Mouse (Mus musculus): ENCODE results near the gene 4933425L06Rik. TPM values are rescaled to one million over a fixed set of nuclear protein-coding genes. Genes with fewer than 3 reads are reported as not detected.

The 4933425L06Rik gene
- not detected in 2 replicates for polyA plus RNA-seq (2015; fragmentation: Nextera tagmentation; extraction: Ambion mirVana)

DNA sequence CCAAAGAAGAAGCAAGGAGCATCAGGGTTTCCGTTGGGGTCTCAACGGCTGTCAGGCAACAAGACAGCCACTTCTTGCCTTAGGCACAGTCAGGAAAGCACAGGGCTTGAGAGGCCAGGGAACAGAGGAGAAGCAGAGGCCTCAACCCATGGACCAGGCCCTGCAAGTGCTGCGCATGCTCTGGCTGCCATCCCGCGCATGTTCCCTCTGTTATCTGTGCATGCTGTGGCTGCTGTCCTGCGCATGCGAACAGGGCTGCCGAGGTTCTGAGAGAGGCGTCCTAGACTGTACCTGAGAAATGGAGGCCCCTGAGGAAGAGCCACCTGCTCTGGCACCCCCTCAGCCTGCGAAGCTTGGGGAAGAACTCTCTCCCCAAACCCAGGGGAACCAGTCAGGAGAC, at the start of gene 4933425L06Rik:
Gene 4933425L06Rik (plus strand): TSS at position 261 of the 400 bp plus-strand sequence.
- Histone ChIP-seq H3K4me1 (replicated peaks; ENCODE audit: insufficient read depth, low read length) (no peaks in the 10 kb centered on the region), H3K4me3 (replicated peaks; ENCODE audit: low read depth, low read length) (no peak within 1 kb of the TSS), H3K27me3 (ENCODE audit: insufficient read depth, low read length) (no peaks in the 10 kb centered on the region), H3K9ac (ENCODE audit: low read depth, low read length) (no peak within 1 kb of the TSS), H3K4me2 (ENCODE audit: low read length) (no peak within 1 kb of the TSS), H3K9me3 (replicated peaks; ENCODE audit: low read length) (no peaks in the 10 kb centered on the region), H3K36me3 (ENCODE audit: insufficient read depth, low read length) (no peaks in the 10 kb centered on the region), H3K27ac (no peak within 1 kb of the TSS)
- no peak for DNase-seq (ENCODE audit: low spot score)
- TF ChIP-seq CTCF (IDR thresholded peaks at IDR 0.05; ENCODE audit: low read depth), result no peak
- no peak for ATAC-seq (replicated peaks; ENCODE audit: low FRiP score, low read depth)
- WGBS, result 89% methylated on average over 10 of the region's 10 CpGs

DNA sequence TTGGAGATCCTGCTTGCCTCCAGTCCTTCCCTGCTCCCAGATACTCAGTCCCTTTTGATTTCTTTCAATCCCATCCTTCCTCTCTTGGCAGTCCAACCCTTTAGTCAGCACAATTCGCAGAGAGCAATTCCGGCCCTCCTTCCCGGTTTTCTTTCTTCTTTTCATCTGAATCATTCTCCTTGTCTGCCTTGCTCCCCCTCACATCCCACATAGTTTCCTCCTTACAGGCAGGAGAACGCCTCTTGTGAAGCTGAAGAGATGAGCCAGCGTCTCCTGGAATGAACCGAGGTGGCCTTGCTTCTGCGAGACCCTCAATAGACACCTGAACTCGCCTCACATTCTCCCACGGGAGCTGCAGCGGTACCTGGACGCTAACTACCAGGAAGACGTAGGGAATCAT, 44.1 kb upstream of the 4933425L06Rik start:
- H3K4me3 ChIP-seq (replicated peaks; ENCODE audit: low read depth, low read length), result no peak overlapping the region

DNA sequence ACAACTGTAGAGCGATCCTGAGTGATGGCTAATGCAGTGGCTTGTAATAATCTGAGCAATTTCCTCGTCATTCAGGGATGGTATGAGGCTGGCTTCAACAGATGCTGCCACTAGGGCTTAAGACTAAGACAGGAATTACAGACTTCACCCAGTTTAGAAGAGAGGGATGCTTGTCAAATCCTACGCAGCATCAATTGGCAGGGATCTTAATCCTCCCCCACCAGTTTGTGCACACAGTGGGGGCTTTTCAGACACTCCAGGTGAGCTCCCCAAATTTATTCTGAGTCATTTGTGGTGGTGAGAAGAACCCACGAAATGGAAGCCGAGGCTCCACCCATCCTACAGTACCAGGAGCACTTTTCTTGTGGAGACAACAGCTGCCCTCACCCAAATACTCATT, 43.6 kb upstream of the 4933425L06Rik start:
- no peak for TF ChIP-seq CTCF (IDR thresholded peaks at IDR 0.05; ENCODE audit: low read depth)
- no peaks in the 10 kb centered on the region for H3K27me3 ChIP-seq (ENCODE audit: insufficient read depth, low read length)
- H3K9me3 ChIP-seq (replicated peaks; ENCODE audit: low read length), result no peaks in the 10 kb centered on the region
- no peaks in the 10 kb centered on the region for H3K36me3 ChIP-seq (ENCODE audit: insufficient read depth, low read length)
- H3K4me2 ChIP-seq (ENCODE audit: low read length), result no peak overlapping the region
- WGBS, result 76% methylated on average over 5 of the region's 5 CpGs
- no peak overlapping the region for H3K9ac ChIP-seq (ENCODE audit: low read depth, low read length)
- no peak overlapping the region for H3K4me3 ChIP-seq (replicated peaks; ENCODE audit: low read depth, low read length)
- H3K27ac ChIP-seq, result no peak overlapping the region
- DNase-seq (ENCODE audit: low spot score) (no peak), ATAC-seq (replicated peaks; ENCODE audit: low FRiP score, low read depth) (no peak)
- no peaks in the 10 kb centered on the region for H3K4me1 ChIP-seq (replicated peaks; ENCODE audit: insufficient read depth, low read length)

More for the DNA sequence above, 44.1 kb upstream of the 4933425L06Rik start:
- DNase-seq (ENCODE audit: low spot score) (no peak), ATAC-seq (replicated peaks; ENCODE audit: low FRiP score, low read depth) (no peak)
- Histone ChIP-seq H3K4me1 (replicated peaks; ENCODE audit: insufficient read depth, low read length) (no peaks in the 10 kb centered on the region), H3K9ac (ENCODE audit: low read depth, low read length) (no peak overlapping the region), H3K27ac (no peak overlapping the region), H3K9me3 (replicated peaks; ENCODE audit: low read length) (no peaks in the 10 kb centered on the region), H3K4me2 (ENCODE audit: low read length) (no peak overlapping the region), H3K27me3 (ENCODE audit: insufficient read depth, low read length) (no peaks in the 10 kb centered on the region), H3K36me3 (ENCODE audit: insufficient read depth, low read length) (no peaks in the 10 kb centered on the region)
- TF ChIP-seq CTCF (IDR thresholded peaks at IDR 0.05; ENCODE audit: low read depth), result no peak
- WGBS, result 86% methylated on average over 12 of the region's 12 CpGs

DNA sequence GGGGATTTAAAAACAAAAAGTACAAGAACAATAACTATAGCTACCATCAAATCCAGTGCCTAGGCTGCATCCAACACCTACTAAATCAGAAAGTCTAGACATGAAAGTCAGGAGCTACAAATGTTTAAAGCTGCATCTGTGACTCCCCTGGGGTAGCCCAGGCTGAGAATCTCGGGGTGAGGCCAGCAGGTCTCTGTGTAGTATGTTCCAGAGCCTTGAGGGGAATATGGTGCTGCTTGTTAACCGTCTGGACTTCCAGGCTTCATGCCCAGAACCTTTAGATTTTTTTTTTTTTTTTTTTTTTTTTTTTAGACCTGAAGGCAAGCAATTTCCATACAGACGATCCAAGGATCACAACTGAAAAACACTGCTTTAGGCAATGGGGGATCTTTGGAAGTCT, 38.0 kb upstream of the 4933425L06Rik start:
- no peak overlapping the region for H3K9ac ChIP-seq (ENCODE audit: low read depth, low read length)
- H3K36me3 ChIP-seq (ENCODE audit: insufficient read depth, low read length), result no peaks in the 10 kb centered on the region
- no peaks in the 10 kb centered on the region for H3K9me3 ChIP-seq (replicated peaks; ENCODE audit: low read length)
- H3K27ac ChIP-seq, result no peak overlapping the region
- DNase-seq (ENCODE audit: low spot score), result no peak
- WGBS, result 52% methylated on average over 3 of the region's 3 CpGs
- no peaks in the 10 kb centered on the region for H3K4me1 ChIP-seq (replicated peaks; ENCODE audit: insufficient read depth, low read length)
- TF ChIP-seq CTCF (IDR thresholded peaks at IDR 0.05; ENCODE audit: low read depth), result no peak
- no peak overlapping the region for H3K4me2 ChIP-seq (ENCODE audit: low read length)
- H3K4me3 ChIP-seq (replicated peaks; ENCODE audit: low read depth, low read length), result no peak overlapping the region
- no peak for ATAC-seq (replicated peaks; ENCODE audit: low FRiP score, low read depth)
- no peaks in the 10 kb centered on the region for H3K27me3 ChIP-seq (ENCODE audit: insufficient read depth, low read length)

DNA sequence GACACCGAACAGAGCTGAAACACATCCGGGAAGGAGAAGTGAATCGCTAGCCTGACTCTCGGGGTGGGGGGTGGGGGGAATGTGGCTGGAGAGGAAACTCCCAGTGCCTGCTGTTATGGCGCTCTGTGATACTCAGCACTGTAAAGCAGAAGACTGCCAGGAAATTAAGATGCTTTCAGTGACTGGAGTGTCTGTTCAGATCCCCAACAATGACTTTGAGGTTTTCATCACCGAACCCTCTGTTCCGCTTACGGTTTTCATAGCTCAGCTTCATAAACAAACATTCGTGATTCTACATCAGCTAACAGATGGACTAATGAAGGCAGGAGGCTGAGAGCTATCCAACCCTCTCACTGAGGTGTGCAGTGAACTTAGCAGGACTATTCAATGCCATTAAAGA, 34.5 kb upstream of the 4933425L06Rik start:
- Histone ChIP-seq H3K27ac (no peak overlapping the region), H3K4me1 (replicated peaks; ENCODE audit: insufficient read depth, low read length) (no peaks in the 10 kb centered on the region), H3K4me2 (ENCODE audit: low read length) (peak overlapping the region; percentile 3; the same call in 1 of the 2 replicates), H3K36me3 (ENCODE audit: insufficient read depth, low read length) (no peaks in the 10 kb centered on the region), H3K9me3 (replicated peaks; ENCODE audit: low read length) (no peaks in the 10 kb centered on the region), H3K27me3 (ENCODE audit: insufficient read depth, low read length) (no peaks in the 10 kb centered on the region), H3K4me3 (replicated peaks; ENCODE audit: low read depth, low read length) (no peak overlapping the region), H3K9ac (ENCODE audit: low read depth, low read length) (no peak overlapping the region)
- DNase-seq (ENCODE audit: low spot score) (no peak), ATAC-seq (replicated peaks; ENCODE audit: low FRiP score, low read depth) (no peak)
- WGBS, result 40% methylated on average over 9 of the region's 9 CpGs
- no peak for TF ChIP-seq CTCF (IDR thresholded peaks at IDR 0.05; ENCODE audit: low read depth)

DNA sequence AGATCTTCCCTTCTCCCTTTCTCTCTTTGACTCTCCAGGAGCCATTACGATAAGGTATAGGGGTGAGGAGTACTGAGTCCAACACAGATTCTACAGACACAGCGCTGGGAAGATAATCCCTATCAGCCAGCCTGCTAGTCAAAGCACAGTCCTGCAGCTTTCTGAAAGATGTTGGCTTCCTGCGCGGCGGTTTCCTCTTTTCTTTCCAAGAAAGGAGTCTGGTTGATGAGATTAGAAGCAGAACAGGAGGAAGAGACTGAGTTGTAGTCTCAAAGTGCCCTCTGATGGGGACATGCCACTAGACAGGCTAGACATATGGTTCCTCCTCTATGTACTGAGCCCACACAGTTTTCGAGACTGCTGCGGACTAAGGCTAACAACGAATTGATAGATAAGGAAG, 33.3 kb upstream of the 4933425L06Rik start:
- H3K9me3 ChIP-seq (replicated peaks; ENCODE audit: low read length), result no peaks in the 10 kb centered on the region
- 0 out of 2 replicates have a peak, but pooled peaks cover under 1% of the 10 kb centered on the region for H3K27me3 ChIP-seq (ENCODE audit: insufficient read depth, low read length)
- no peaks in the 10 kb centered on the region for H3K36me3 ChIP-seq (ENCODE audit: insufficient read depth, low read length)
- H3K27ac ChIP-seq, result no peak overlapping the region
- no peak overlapping the region for H3K4me2 ChIP-seq (ENCODE audit: low read length)
- H3K4me1 ChIP-seq (replicated peaks; ENCODE audit: insufficient read depth, low read length), result 0 out of 2 replicates have a peak, but pooled peaks cover 5% of the 10 kb centered on the region
- no peak overlapping the region for H3K4me3 ChIP-seq (replicated peaks; ENCODE audit: low read depth, low read length)
- 80% methylated on average over 8 of the region's 8 CpGs for WGBS
- no peak overlapping the region for H3K9ac ChIP-seq (ENCODE audit: low read depth, low read length)
- no peak for ATAC-seq (replicated peaks; ENCODE audit: low FRiP score, low read depth)
- TF ChIP-seq CTCF (IDR thresholded peaks at IDR 0.05; ENCODE audit: low read depth), result peak; percentile 17; the same call in 1 of the 2 replicates
- peak; percentile 32 for DNase-seq (ENCODE audit: low spot score)

DNA sequence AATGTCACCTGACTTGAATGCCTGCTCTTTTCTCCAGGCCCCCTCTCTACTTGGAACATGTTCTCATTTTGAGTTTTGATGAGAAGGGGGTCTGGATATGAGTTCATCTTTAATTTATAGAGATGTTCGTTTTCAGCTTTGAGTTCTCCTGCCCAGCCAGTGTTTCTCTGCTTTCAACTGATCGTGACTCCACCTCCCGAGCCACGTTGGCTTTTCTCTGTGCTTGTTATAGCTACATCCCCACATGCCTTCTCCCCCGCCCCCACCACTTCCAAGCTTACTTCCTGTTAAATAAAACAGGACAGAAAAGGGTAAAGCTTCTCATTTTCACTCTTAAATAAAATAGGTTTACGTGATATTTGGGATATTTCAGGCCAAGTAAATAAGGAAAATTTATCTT, 30.5 kb upstream of the 4933425L06Rik start:
- Histone ChIP-seq H3K27me3 (ENCODE audit: insufficient read depth, low read length) (0 out of 2 replicates have a peak, but pooled peaks cover 4% of the 10 kb centered on the region), H3K36me3 (ENCODE audit: insufficient read depth, low read length) (no peaks in the 10 kb centered on the region), H3K9me3 (replicated peaks; ENCODE audit: low read length) (no peaks in the 10 kb centered on the region), H3K9ac (ENCODE audit: low read depth, low read length) (no peak overlapping the region), H3K4me2 (ENCODE audit: low read length) (no peak overlapping the region), H3K4me1 (replicated peaks; ENCODE audit: insufficient read depth, low read length) (0 out of 2 replicates have a peak, but pooled peaks cover 7% of the 10 kb centered on the region), H3K27ac (no peak overlapping the region), H3K4me3 (replicated peaks; ENCODE audit: low read depth, low read length) (no peak overlapping the region)
- TF ChIP-seq CTCF (IDR thresholded peaks at IDR 0.05; ENCODE audit: low read depth), result no peak
- ATAC-seq (replicated peaks; ENCODE audit: low FRiP score, low read depth), result no peak
- DNase-seq (ENCODE audit: low spot score), result no peak
- 38% methylated on average over 6 of the region's 6 CpGs for WGBS

Measured in kidney, postnatal 0 days (tissue).